Mouse (Mus musculus): ENCODE results near the gene Ppip5k1.

DNA sequence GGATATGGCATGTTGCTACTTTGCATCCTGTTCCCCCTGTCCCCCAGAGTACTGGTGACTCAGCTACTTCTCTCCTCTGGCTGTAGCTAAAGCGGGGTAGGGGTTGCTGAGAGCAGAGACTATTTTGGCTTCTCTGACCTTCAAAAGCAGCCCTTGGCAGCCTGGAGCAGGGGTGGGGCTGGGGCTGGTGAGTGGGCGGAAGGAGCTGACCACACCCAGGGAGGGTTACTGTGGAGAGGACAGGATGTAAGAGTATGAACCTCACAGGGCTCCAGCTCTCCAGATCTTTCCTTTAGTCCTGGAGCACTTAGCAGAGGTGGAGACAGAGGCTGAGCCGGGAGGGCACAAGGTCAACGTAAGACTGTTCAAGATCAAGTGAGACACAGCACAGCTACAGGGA is 61.0 kb downstream of the Ppip5k1 start:
- TF ChIP-seq POLR2A (IDR thresholded peaks at IDR 0.05; ENCODE audit: extremely low read depth, insufficient read depth, low read length) (no peak), CTCF (IDR thresholded peaks at IDR 0.05; ENCODE audit: low read depth, low read length) (no peak)
